Mouse (Mus musculus) lung, adult 2 months (tissue): ENCODE results near the gene Trpv5. TPM values are rescaled to one million over a fixed set of nuclear protein-coding genes. Genes with fewer than 3 reads are reported as not detected.

Source experiments
- DNase-seq: peaks from one replicate; pipeline ENCODE4 v3.0.0; 2022
- H3K4me1 ChIP-seq: fragments of 200-500 bp; 2 replicates; pipeline ENCODE4 v1.6.1; 2011; ENCODE audit warnings: low read length; ENCODE audit not compliant: control insufficient read depth, insufficient read depth
- H3K4me3 ChIP-seq: fragments of 200-500 bp; replicated peaks from 2 replicates; pipeline ENCODE3; 2011; ENCODE audit warnings: low read depth, mild to moderate bottlenecking, control low read depth, low read length; ENCODE audit errors: extremely low read depth
- CTCF ChIP-seq: fragments of 200-500 bp; IDR thresholded peaks from 2 replicates; pipeline ENCODE4 v1.5.1; 2011; ENCODE audit warnings: mild to moderate bottlenecking, low read length, control low read depth; ENCODE audit not compliant: insufficient read depth
- POLR2A ChIP-seq: fragments of 200-500 bp; IDR thresholded peaks from 2 replicates; pipeline ENCODE4 v1.6.1; 2011; ENCODE audit warnings: low read depth, mild to moderate bottlenecking, control low read depth, low read length, borderline replicate concordance; ENCODE audit errors: extremely low read depth
- whole genome bisulfite sequencing: fragments of 180-500 bp; shearing (Covaris S2); methylation state at CpG from one replicate; pipeline ENCODE4 v1.1.7; 2018; 5-methylcytosine and 5-hydroxymethylcytosine counted together
- polyA plus RNA-seq: library from polyadenylated mRNA; depleted of rRNA; stranded (reverse); fragments of >200 nt; gene quantifications from 2 replicates; pipeline ENCODE4 v1.2.3, GENCODE M21; 2012; rRNA removed

The Trpv5 gene
- polyA plus RNA-seq, 1 experiment, result not detected

- no peak for DNase-seq
- 68% methylated on average over 9 of the region's 9 CpGs for WGBS
- H3K4me3 ChIP-seq, result no peak overlapping the region
- H3K4me1 ChIP-seq, result no peaks in the 10 kb centered on the region
- no peak for TF ChIP-seq POLR2A
- peak; percentile 70 for TF ChIP-seq CTCF
These were observed 57.9 kb downstream of the Trpv5 start for GRCm38 (mm10) chr6:41622661-41623060.

GRCm38 (mm10) chr6:41621241-41621990 lies 59.2 kb downstream of the Trpv5 start:
- WGBS, result 84% methylated on average over 12 of the region's 12 CpGs
- no peaks in the 10 kb centered on the region for H3K4me1 ChIP-seq
- DNase-seq, result no peak
- TF ChIP-seq POLR2A (no peak), CTCF (no peak)
- H3K4me3 ChIP-seq, result no peak overlapping the region

- H3K4me3 ChIP-seq, result no peak overlapping the region
- no peak for DNase-seq
- H3K4me1 ChIP-seq, result no peaks in the 10 kb centered on the region
- no peak for TF ChIP-seq POLR2A
- TF ChIP-seq CTCF, result no peak
- 92% methylated on average over 9 of the region's 9 CpGs for WGBS
These were observed 60.3 kb downstream of the Trpv5 start for GRCm38 (mm10) chr6:41620173-41620798.

GRCm38 (mm10) chr6:41607637-41608036 lies 72.9 kb downstream of the Trpv5 start:
- Histone ChIP-seq H3K4me3 (no peak overlapping the region), H3K4me1 (peaks cover 6% of the 10 kb centered on the region)
- no peak for DNase-seq
- 63% methylated on average over 5 of the region's 5 CpGs for WGBS
- TF ChIP-seq CTCF, result no peak

GRCm38 (mm10) chr6:41606214-41606613 lies 74.4 kb downstream of the Trpv5 start:
- TF ChIP-seq POLR2A, result no peak
- TF ChIP-seq CTCF, result no peak
- 20% methylated on average over 4 of the region's 4 CpGs for WGBS
- DNase-seq, result peak; percentile 60
- Histone ChIP-seq H3K4me1 (peaks cover 6% of the 10 kb centered on the region), H3K4me3 (no peak overlapping the region)

GRCm38 (mm10) chr6:41605794-41606104 lies 74.8 kb downstream of the Trpv5 start:
- Histone ChIP-seq H3K4me1 (peaks cover 6% of the 10 kb centered on the region), H3K4me3 (peak overlapping the region; percentile 56)
- 7% methylated on average over 7 of the region's 7 CpGs for WGBS
- TF ChIP-seq POLR2A, result no peak
- no peak for TF ChIP-seq CTCF
- no peak for DNase-seq

GRCm38 (mm10) chr6:41605061-41605793 lies 75.3 kb downstream of the Trpv5 start, which contains the start of gene Ephb6:
Gene Ephb6 (plus strand): TSS chr6:41605482.
- H3K4me1 ChIP-seq, result peaks cover 6% of the 10 kb centered on the region
- TF ChIP-seq POLR2A (no peak), CTCF (no peak)
- DNase-seq, result peak; percentile 63
- H3K4me3 ChIP-seq, result peak within 1 kb of the TSS; percentile 56
- WGBS, result under 1% methylated on average over 68 of the region's 68 CpGs

GRCm38 (mm10) chr6:41604401-41605050 lies 76.0 kb downstream of the Trpv5 start:
- peaks cover 6% of the 10 kb centered on the region for H3K4me1 ChIP-seq
- H3K4me3 ChIP-seq, result peak overlapping the region; percentile 56
- WGBS, result under 1% methylated on average over 23 of the region's 23 CpGs
- peak; percentile 62 for TF ChIP-seq CTCF
- TF ChIP-seq POLR2A, result no peak
- peak; percentile 56 for DNase-seq

Other genes with a start within 250 kb of the Trpv5 start
- gene Gm10334, start 234.6 kb downstream of the Trpv5 start, polyA plus RNA-seq, result not detected in 2 replicates
- not detected in 2 replicates for gene Prss1, start 221.8 kb downstream of the Trpv5 start, polyA plus RNA-seq
- 0.46 and 17.9 TPM in 2 replicates for gene Prss2, start 159.0 kb downstream of the Trpv5 start, polyA plus RNA-seq
- 13.0 and 16.2 TPM in 2 replicates for gene Ephb6, start 75.3 kb downstream of the Trpv5 start, polyA plus RNA-seq
- gene Trpv6, start 44.4 kb downstream of the Trpv5 start, polyA plus RNA-seq, result 3.0 and 4.5 TPM in 2 replicates
- not detected in 2 replicates for gene Llcfc1, start 3.7 kb upstream of the Trpv5 start, polyA plus RNA-seq
- gene Kel, start 23.6 kb upstream of the Trpv5 start, polyA plus RNA-seq, result not detected in 2 replicates
- gene Olfr459, start 94.4 kb upstream of the Trpv5 start, polyA plus RNA-seq, result not detected in 2 replicates
- gene Pip, start 166.8 kb upstream of the Trpv5 start, polyA plus RNA-seq, result not detected in 2 replicates
- gene Sval2, start 172.2 kb upstream of the Trpv5 start, polyA plus RNA-seq, result not detected in 2 replicates